Mouse (Mus musculus) retina, adult 2 months (tissue): ENCODE data around the gene Nxpe3.

Experiments used
- DNase-seq: peaks from one replicate; pipeline ENCODE4 v3.0.0-alpha.2; 2012; ENCODE audit warnings: low read depth, low spot score

The Nxpe3 gene

DNA sequence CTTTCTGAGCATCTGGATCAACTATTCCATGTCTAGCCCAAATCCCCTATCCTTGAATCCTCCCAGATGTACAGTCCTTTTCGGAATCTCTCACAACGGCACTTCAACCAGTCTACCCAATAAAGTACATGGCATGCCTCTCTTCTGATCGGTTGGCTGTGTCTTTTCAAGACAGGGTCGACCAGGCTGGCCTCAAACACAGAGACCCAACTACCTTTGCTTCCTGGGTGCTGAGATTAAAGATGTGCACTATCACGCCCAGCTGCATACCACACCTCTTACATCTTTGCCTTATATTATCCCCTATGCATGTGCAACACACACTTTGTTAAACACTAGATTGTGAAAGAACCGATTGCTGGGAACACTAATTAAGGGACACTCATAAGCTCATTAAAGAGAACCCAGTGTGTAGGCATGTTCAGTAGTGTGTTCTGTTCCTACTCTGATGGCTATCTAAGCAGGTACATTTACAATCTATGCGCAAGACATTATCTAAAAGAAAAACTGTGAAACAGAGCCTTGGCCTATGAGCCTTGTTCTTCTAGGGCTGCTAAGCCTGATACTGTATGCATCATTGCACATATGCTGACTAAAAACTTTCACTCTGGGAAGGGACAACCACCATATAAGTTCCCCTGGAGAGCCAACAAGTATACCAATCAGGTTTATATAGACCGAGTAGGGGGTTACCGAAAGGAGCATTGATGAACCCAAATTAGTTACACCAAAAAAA lies 85.1 kb downstream of the Nxpe3 start:
- no peak for DNase-seq

GRCm38 (mm10) chr16:55809345-55809744 lies 85.7 kb downstream of the Nxpe3 start:
- no peak for DNase-seq

- no peak for DNase-seq
These were observed 87.6 kb downstream of the Nxpe3 start for GRCm38 (mm10) chr16:55807505-55807932.

DNA sequence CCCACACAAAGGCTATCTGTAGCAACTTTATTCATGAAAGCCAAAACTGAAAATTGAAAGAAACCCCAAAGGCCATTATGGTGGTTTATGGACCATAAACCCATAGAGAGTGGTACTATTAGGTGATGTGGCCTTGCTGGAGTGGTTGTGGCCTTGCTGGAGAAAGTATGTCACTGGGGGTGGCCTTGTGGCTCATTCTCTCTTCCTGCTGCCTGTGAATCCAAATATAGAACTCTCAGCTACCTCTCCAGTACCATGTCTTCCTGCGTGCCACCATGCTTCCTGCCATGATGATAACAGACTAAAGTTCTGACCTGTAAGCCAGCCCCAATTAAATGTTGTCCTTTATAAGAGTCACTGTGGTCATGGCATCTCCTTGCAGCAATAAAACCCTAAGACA lies 90.3 kb downstream of the Nxpe3 start:
- DNase-seq: no peak

GRCm38 (mm10) chr16:55801629-55802028 lies 93.5 kb downstream of the Nxpe3 start:
- no peak for DNase-seq

DNA sequence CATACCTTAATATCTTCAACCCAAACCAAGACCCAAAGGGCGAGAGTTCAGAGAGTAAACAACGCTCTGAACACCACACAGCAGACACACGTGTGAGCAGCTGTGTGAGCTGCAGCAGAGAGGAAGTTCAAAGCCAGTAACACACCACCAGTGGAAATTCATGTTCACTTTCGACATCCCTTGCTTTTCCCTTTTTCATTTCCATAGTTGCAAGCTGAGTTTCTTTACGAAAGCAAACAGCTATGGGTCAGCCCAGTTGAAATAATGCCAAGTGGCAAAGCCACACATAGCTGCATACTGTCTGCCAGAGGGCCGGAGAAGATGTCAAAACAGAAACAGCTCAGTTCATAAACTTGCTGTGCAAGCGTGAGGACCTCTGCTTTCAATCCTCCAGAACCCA lies 96.2 kb downstream of the Nxpe3 start:
- no peak for DNase-seq

GRCm38 (mm10) chr16:55790326-55790725 lies 104.8 kb downstream of the Nxpe3 start:
- no peak for DNase-seq
